Mouse (Mus musculus): ENCODE measurements around the gene Mycbpap. TPM values are rescaled to one million over a fixed set of nuclear protein-coding genes. Genes with fewer than 3 reads are reported as not detected.

Gene Mycbpap
- total and polyA plus RNA-seq, 3 experiments = 0.12 to 0.17 TPM; not detected in 1

DNA sequence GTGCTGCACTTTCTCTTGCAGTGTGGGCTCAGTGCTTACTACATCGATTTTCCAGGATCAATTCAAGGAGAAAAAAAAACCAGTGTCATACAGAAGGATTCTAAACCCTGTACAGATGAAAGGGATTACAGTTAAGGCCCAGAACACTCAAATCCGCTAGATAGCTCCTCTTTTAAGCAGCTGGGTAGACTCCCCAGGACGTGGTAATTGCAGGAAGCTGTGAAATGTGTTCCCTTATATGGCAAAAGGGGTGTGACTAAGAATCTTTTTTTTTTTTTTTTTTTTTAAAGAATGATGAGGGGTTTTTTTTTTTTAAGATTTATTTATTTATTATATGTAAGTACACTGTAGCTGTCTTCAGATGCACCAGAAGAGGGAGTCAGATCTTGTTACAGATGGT is 7.3 kb upstream of the Mycbpap start:
- no peaks in the 10 kb centered on the region; a peak in 1 of 4 replicates for H3K4me1 ChIP-seq (ENCODE audit: control insufficient read depth in 1 of 2, insufficient read depth in 2 of 2, low read length in 2 of 2)
- no peak overlapping the region for H3K27ac ChIP-seq (ENCODE audit: control insufficient read depth, low read depth, low read length)
- peak; percentile 41 for DNase-seq (ENCODE audit: low read depth, low spot score)
- H3K27me3 ChIP-seq (ENCODE audit: control insufficient read depth in 1 of 2, insufficient read depth in 2 of 2, low read length in 2 of 2) = peaks cover 1 to 3% of the 10 kb centered on the region in 2 experiments; a peak in 2 of 4 replicates
- no peaks in the 10 kb centered on the region for H3K36me3 ChIP-seq (ENCODE audit: control insufficient read depth in 1 of 2, insufficient read depth in 2 of 2, low read length in 2 of 2)
- H3K79me2 ChIP-seq (ENCODE audit: control insufficient read depth, insufficient read depth, low read length, poor library complexity) = no peaks in the 10 kb centered on the region
- peak overlapping the region in 1 of 2 experiments; percentile 7; a peak in 1 of 4 replicates for H3K4me3 ChIP-seq (ENCODE audit: control insufficient read depth in 1 of 2, insufficient read depth in 1 of 2, low read depth in 2 of 2, low read length in 2 of 2)
- TF ChIP-seq MEF2A (IDR thresholded peaks at IDR 0.05; ENCODE audit: extremely low read depth, insufficient replicate concordance, low read depth, low read length, poor library complexity, severe bottlenecking) (no peak), ZNF384 (IDR thresholded peaks at IDR 0.05; ENCODE audit: low read depth, low read length) (peak; percentile 85), BHLHE40 (IDR thresholded peaks at IDR 0.05; ENCODE audit: borderline replicate concordance, low read depth, low read length) (no peak), ZMIZ1 (IDR thresholded peaks at IDR 0.05; ENCODE audit: low read depth, low read length) (no peak), RCOR1 (IDR thresholded peaks at IDR 0.05; ENCODE audit: low read depth, low read length) (no peak)
- H3K9ac ChIP-seq (ENCODE audit: control insufficient read depth, low read depth, low read length, poor library complexity, severe bottlenecking) = 0 out of 2 replicates have a peak overlapping the region, but pooled peaks have one; percentile 9
- H3K9me3 ChIP-seq (replicated peaks; ENCODE audit: insufficient read depth, low read length) = no peaks in the 10 kb centered on the region

DNA sequence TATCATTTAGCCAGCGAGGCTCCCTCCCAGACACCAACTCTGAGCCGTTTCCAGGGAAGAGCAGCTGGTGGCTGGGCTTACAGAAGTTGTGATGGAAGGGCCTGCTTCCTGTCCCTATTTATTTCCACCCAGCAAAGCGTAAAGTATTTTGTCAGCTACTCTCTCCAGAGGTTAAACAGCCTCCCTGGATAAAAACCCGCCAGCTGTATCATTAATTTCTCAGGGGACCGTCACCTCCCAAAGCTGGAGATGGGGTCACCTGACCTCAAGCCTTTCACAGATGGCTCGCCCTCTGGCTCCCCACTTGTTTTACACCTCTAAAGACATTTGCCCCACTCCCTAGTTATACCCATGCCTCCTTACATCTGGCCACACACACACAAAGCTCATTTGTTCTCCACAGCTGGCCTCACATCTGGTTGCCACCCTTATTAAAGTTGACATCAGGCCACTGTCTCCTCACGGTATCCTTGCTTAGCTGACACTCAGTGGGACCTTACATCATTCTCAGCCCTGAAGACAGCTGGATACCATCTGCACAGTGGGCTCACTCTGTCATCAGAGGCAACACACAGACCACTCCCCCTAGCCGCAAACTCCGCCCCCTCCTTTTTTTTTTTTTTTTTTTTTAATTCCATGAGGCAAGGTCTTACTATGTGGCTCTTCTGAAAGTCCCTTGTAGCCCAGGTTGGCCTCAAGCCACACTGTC is 4.8 kb upstream of the Mycbpap start:
- H3K9ac ChIP-seq (ENCODE audit: control insufficient read depth, low read depth, low read length, poor library complexity, severe bottlenecking) = no peak overlapping the region
- DNase-seq (ENCODE audit: low read depth, low spot score) = peak; percentile 28

DNA sequence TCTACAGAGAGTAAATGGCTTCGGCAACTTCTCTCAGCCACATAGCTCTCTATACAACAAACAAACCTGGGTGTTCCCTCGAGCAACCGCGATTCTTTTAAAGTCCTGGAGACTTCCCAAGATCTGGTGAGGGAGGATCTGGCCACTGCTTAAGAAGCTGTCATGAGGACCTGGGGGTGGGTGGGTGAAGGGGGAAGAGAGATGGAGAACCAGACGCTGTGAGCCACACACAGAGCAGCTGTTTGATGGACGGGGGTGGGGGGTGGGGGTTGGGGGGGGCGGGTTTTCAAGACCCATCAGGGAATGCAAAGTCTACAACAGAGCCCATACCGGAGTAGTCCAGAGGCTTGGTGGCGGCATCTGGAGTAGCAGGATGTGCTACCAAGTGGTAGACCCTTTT is 8.1 kb downstream of the Mycbpap start:
- Histone ChIP-seq H3K79me2 (ENCODE audit: control insufficient read depth, insufficient read depth, low read length, poor library complexity) (no peaks in the 10 kb centered on the region), H3K27me3 (ENCODE audit: control insufficient read depth in 1 of 2, insufficient read depth in 2 of 2, low read length in 2 of 2) (peaks cover 20 to 22% of the 10 kb centered on the region in 2 experiments), H3K9me3 (replicated peaks; ENCODE audit: insufficient read depth, low read length) (no peaks in the 10 kb centered on the region), H3K4me1 (ENCODE audit: control insufficient read depth in 1 of 2, insufficient read depth in 2 of 2, low read length in 2 of 2) (no peaks in the 10 kb centered on the region), H3K27ac (ENCODE audit: control insufficient read depth, low read depth, low read length) (no peak overlapping the region), H3K9ac (ENCODE audit: control insufficient read depth, low read depth, low read length, poor library complexity, severe bottlenecking) (no peak overlapping the region), H3K4me3 (ENCODE audit: control insufficient read depth in 1 of 2, insufficient read depth in 1 of 2, low read depth in 2 of 2, low read length in 2 of 2) (no peak overlapping the region), H3K36me3 (ENCODE audit: control insufficient read depth in 1 of 2, insufficient read depth in 2 of 2, low read length in 2 of 2) (no peaks in the 10 kb centered on the region)
- TF ChIP-seq MAX (IDR thresholded peaks at IDR 0.05; ENCODE audit: low read length) = no peak
- no peak for TF ChIP-seq TCF12 (IDR thresholded peaks at IDR 0.05; ENCODE audit: low read depth, low read length)
- TF ChIP-seq TBP (IDR thresholded peaks at IDR 0.05; ENCODE audit: low read depth, low read length) = no peak
- no peak for TF ChIP-seq POLR2AphosphoS2 (IDR thresholded peaks at IDR 0.05; ENCODE audit: low read length)
- TF ChIP-seq MAFK (IDR thresholded peaks at IDR 0.05; ENCODE audit: borderline replicate concordance, low read depth, low read length) = no peak
- no peak for TF ChIP-seq NRF1 (IDR thresholded peaks at IDR 0.05; ENCODE audit: insufficient read depth, low read depth, low read length, poor library complexity, severe bottlenecking)
- no peak for TF ChIP-seq GABPA (IDR thresholded peaks at IDR 0.05; ENCODE audit: low read depth, low read length)
- TF ChIP-seq CHD2 (IDR thresholded peaks at IDR 0.05; ENCODE audit: low read length) = no peak
- DNase-seq (ENCODE audit: low read depth, low spot score) = no peak

More for the DNA sequence above, 4.8 kb upstream of the Mycbpap start:
- no peaks in the 10 kb centered on the region for H3K9me3 ChIP-seq (replicated peaks; ENCODE audit: insufficient read depth, low read length)
- peaks cover 3 to 12% of the 10 kb centered on the region in 2 experiments; a peak in 3 of 4 replicates for H3K27me3 ChIP-seq (ENCODE audit: control insufficient read depth in 1 of 2, insufficient read depth in 2 of 2, low read length in 2 of 2)
- no peak overlapping the region for H3K4me3 ChIP-seq (ENCODE audit: control insufficient read depth in 1 of 2, insufficient read depth in 1 of 2, low read depth in 2 of 2, low read length in 2 of 2)
- H3K4me1 ChIP-seq (ENCODE audit: control insufficient read depth in 1 of 2, insufficient read depth in 2 of 2, low read length in 2 of 2) = no peaks in the 10 kb centered on the region; a peak in 1 of 4 replicates
- H3K27ac ChIP-seq (ENCODE audit: control insufficient read depth, low read depth, low read length) = no peak overlapping the region
- TF ChIP-seq POLR2AphosphoS5 (IDR thresholded peaks at IDR 0.05; ENCODE audit: borderline replicate concordance, low read depth, low read length) = no peak
- no peak for TF ChIP-seq MAZ (IDR thresholded peaks at IDR 0.05; ENCODE audit: low read depth, low read length)
- TF ChIP-seq NELFE (IDR thresholded peaks at IDR 0.05; ENCODE audit: low read depth, low read length) = no peak
- no peak for TF ChIP-seq E2F4 (IDR thresholded peaks at IDR 0.05; ENCODE audit: borderline replicate concordance, low read depth, low read length)
- no peak for TF ChIP-seq RAD21 (IDR thresholded peaks at IDR 0.05; ENCODE audit: low read depth, low read length)
- TF ChIP-seq ZNF384 (IDR thresholded peaks at IDR 0.05; ENCODE audit: low read depth, low read length) = peak; percentile 81
- TF ChIP-seq ZKSCAN1 (IDR thresholded peaks at IDR 0.05; ENCODE audit: low read depth, low read length) = no peak
- TF ChIP-seq MYB (IDR thresholded peaks at IDR 0.05; ENCODE audit: low read depth, low read length) = no peak
- no peaks in the 10 kb centered on the region for H3K36me3 ChIP-seq (ENCODE audit: control insufficient read depth in 1 of 2, insufficient read depth in 2 of 2, low read length in 2 of 2)
- no peaks in the 10 kb centered on the region for H3K79me2 ChIP-seq (ENCODE audit: control insufficient read depth, insufficient read depth, low read length, poor library complexity)
